Mouse (Mus musculus): ENCODE data around the gene Sh3kbp1. TPM values are rescaled to one million over a fixed set of nuclear protein-coding genes. Genes with fewer than 3 reads are reported as not detected.

Sh3kbp1 gene
- total and polyA plus RNA-seq, 2 experiments from 2014 or later, result 43.4 to 45.5 TPM

DNA sequence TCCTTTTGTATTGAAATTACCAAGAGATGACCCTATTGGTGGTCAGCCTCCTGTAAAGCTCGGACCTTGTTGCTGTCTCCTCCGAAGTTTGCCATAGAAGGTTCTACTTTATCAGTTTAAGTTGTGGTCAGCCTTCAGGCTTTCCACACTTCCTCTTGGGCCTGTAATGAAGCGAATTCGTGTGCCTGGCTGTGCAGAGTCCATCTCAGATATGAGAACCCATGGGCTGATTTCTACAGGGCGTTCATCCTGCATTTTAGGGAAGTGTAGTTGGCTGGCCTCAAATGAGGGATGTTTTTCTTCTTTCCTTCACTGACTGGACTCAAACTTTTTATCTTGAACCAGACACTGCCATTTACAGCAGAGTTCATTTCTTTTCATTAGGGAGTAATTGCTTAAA lies 20.5 kb downstream of the Sh3kbp1 start:
- H3K4me1 ChIP-seq (ENCODE audit: insufficient read depth, low read length), result no peaks in the 10 kb centered on the region
- no peaks in the 10 kb centered on the region for H3K9me3 ChIP-seq (ENCODE audit: low read length)
- no peak overlapping the region for H3K4me3 ChIP-seq (ENCODE audit: low read length)
- no peak overlapping the region for H3K9ac ChIP-seq (replicated peaks; ENCODE audit: low read length)
- no peak overlapping the region for H3K27ac ChIP-seq
- no peaks in the 10 kb centered on the region for H3K36me3 ChIP-seq (ENCODE audit: insufficient read depth, low read length)
- no peaks in the 10 kb centered on the region for H3K27me3 ChIP-seq (ENCODE audit: insufficient read depth, low read length)
- ATAC-seq, result no peak
- no peak for DNase-seq (ENCODE audit: low spot score)
- no peak for TF ChIP-seq CTCF (IDR thresholded peaks at IDR 0.05; ENCODE audit: low read depth)
- 81% methylated on average over 5 of the region's 5 CpGs for WGBS
- H3K4me2 ChIP-seq (ENCODE audit: low read depth, low read length), result no peak overlapping the region

- Histone ChIP-seq H3K9me3 (ENCODE audit: low read length) (no peaks in the 10 kb centered on the region), H3K4me1 (ENCODE audit: insufficient read depth, low read length) (no peaks in the 10 kb centered on the region), H3K36me3 (ENCODE audit: insufficient read depth, low read length) (no peaks in the 10 kb centered on the region), H3K9ac (replicated peaks; ENCODE audit: low read length) (no peak overlapping the region), H3K4me3 (ENCODE audit: low read length) (no peak overlapping the region), H3K27ac (no peak overlapping the region), H3K27me3 (ENCODE audit: insufficient read depth, low read length) (no peaks in the 10 kb centered on the region), H3K4me2 (ENCODE audit: low read depth, low read length) (no peak overlapping the region)
- 88% methylated on average over 3 of the region's 3 CpGs for WGBS
- no peak for TF ChIP-seq CTCF (IDR thresholded peaks at IDR 0.05; ENCODE audit: low read depth)
- no peak for ATAC-seq
- DNase-seq (ENCODE audit: low spot score), result no peak
Measured at GRCm38 (mm10) chrX:159648598-159648997, 21.5 kb downstream of the Sh3kbp1 start.

GRCm38 (mm10) chrX:159650130-159650678 lies 23.1 kb downstream of the Sh3kbp1 start:
- H3K4me2 ChIP-seq (ENCODE audit: low read depth, low read length), result no peak overlapping the region
- H3K4me1 ChIP-seq (ENCODE audit: insufficient read depth, low read length), result no peaks in the 10 kb centered on the region
- no peaks in the 10 kb centered on the region for H3K9me3 ChIP-seq (ENCODE audit: low read length)
- no peak overlapping the region for H3K27ac ChIP-seq
- H3K4me3 ChIP-seq (ENCODE audit: low read length), result no peak overlapping the region
- peak; percentile 3 for DNase-seq (ENCODE audit: low spot score)
- H3K27me3 ChIP-seq (ENCODE audit: insufficient read depth, low read length), result no peaks in the 10 kb centered on the region
- no peaks in the 10 kb centered on the region for H3K36me3 ChIP-seq (ENCODE audit: insufficient read depth, low read length)
- H3K9ac ChIP-seq (replicated peaks; ENCODE audit: low read length), result no peak overlapping the region
- ATAC-seq, result no peak
- 49% methylated on average over 11 of the region's 11 CpGs for WGBS
- no peak for TF ChIP-seq CTCF (IDR thresholded peaks at IDR 0.05; ENCODE audit: low read depth)

- Histone ChIP-seq H3K27ac (no peak overlapping the region), H3K4me1 (ENCODE audit: insufficient read depth, low read length) (no peaks in the 10 kb centered on the region), H3K27me3 (ENCODE audit: insufficient read depth, low read length) (no peaks in the 10 kb centered on the region), H3K36me3 (ENCODE audit: insufficient read depth, low read length) (no peaks in the 10 kb centered on the region), H3K9ac (replicated peaks; ENCODE audit: low read length) (no peak overlapping the region), H3K4me2 (ENCODE audit: low read depth, low read length) (no peak overlapping the region), H3K9me3 (ENCODE audit: low read length) (no peaks in the 10 kb centered on the region), H3K4me3 (ENCODE audit: low read length) (no peak overlapping the region)
- TF ChIP-seq CTCF (IDR thresholded peaks at IDR 0.05; ENCODE audit: low read depth), result no peak
- WGBS, result 68% methylated on average over 6 of the region's 6 CpGs
- ATAC-seq (no peak), DNase-seq (ENCODE audit: low spot score) (no peak)
Measured at GRCm38 (mm10) chrX:159650727-159651126, 23.7 kb downstream of the Sh3kbp1 start.

- DNase-seq (ENCODE audit: low spot score) (no peak), ATAC-seq (no peak)
- WGBS, result 82% methylated on average over 7 of the region's 7 CpGs
- H3K27ac ChIP-seq, result no peak overlapping the region
- H3K4me1 ChIP-seq (ENCODE audit: insufficient read depth, low read length), result 0 out of 2 replicates have a peak, but pooled peaks cover 2% of the 10 kb centered on the region
- no peak overlapping the region for H3K4me2 ChIP-seq (ENCODE audit: low read depth, low read length)
- TF ChIP-seq CTCF (IDR thresholded peaks at IDR 0.05; ENCODE audit: low read depth), result peak; percentile 35
- H3K9ac ChIP-seq (replicated peaks; ENCODE audit: low read length), result no peak overlapping the region
- no peak overlapping the region for H3K4me3 ChIP-seq (ENCODE audit: low read length)
- H3K9me3 ChIP-seq (ENCODE audit: low read length), result no peaks in the 10 kb centered on the region
- H3K36me3 ChIP-seq (ENCODE audit: insufficient read depth, low read length), result no peaks in the 10 kb centered on the region
- no peaks in the 10 kb centered on the region for H3K27me3 ChIP-seq (ENCODE audit: insufficient read depth, low read length)
Measured at GRCm38 (mm10) chrX:159671388-159671787, 44.3 kb downstream of the Sh3kbp1 start.

- DNase-seq (ENCODE audit: low spot score) (no peak), ATAC-seq (no peak)
- TF ChIP-seq CTCF (IDR thresholded peaks at IDR 0.05; ENCODE audit: low read depth), result no peak
- H3K9ac ChIP-seq (replicated peaks; ENCODE audit: low read length), result no peak overlapping the region
- no peaks in the 10 kb centered on the region for H3K9me3 ChIP-seq (ENCODE audit: low read length)
- 0 out of 2 replicates have a peak, but pooled peaks cover 2% of the 10 kb centered on the region for H3K4me1 ChIP-seq (ENCODE audit: insufficient read depth, low read length)
- H3K36me3 ChIP-seq (ENCODE audit: insufficient read depth, low read length), result no peaks in the 10 kb centered on the region
- H3K27me3 ChIP-seq (ENCODE audit: insufficient read depth, low read length), result no peaks in the 10 kb centered on the region
- no peak overlapping the region for H3K27ac ChIP-seq
- H3K4me3 ChIP-seq (ENCODE audit: low read length), result no peak overlapping the region
- 41% methylated on average over 2 of the region's 2 CpGs for WGBS
- no peak overlapping the region for H3K4me2 ChIP-seq (ENCODE audit: low read depth, low read length)
Measured at GRCm38 (mm10) chrX:159672466-159672865, 45.4 kb downstream of the Sh3kbp1 start.

- 48% methylated on average over 2 of the region's 2 CpGs for WGBS
- H3K4me1 ChIP-seq (ENCODE audit: insufficient read depth, low read length), result 0 out of 2 replicates have a peak, but pooled peaks cover 2% of the 10 kb centered on the region
Measured at GRCm38 (mm10) chrX:159676242-159676641, 49.2 kb downstream of the Sh3kbp1 start.

More at GRCm38 (mm10) chrX:159676242-159676641, 49.2 kb downstream of the Sh3kbp1 start:
- no peak for TF ChIP-seq CTCF (IDR thresholded peaks at IDR 0.05; ENCODE audit: low read depth)
- DNase-seq (ENCODE audit: low spot score) (no peak), ATAC-seq (no peak)
- no peak overlapping the region for H3K4me2 ChIP-seq (ENCODE audit: low read depth, low read length)
- no peaks in the 10 kb centered on the region for H3K9me3 ChIP-seq (ENCODE audit: low read length)
- no peaks in the 10 kb centered on the region for H3K36me3 ChIP-seq (ENCODE audit: insufficient read depth, low read length)
- no peak overlapping the region for H3K27ac ChIP-seq
- no peak overlapping the region for H3K4me3 ChIP-seq (ENCODE audit: low read length)
- no peaks in the 10 kb centered on the region for H3K27me3 ChIP-seq (ENCODE audit: insufficient read depth, low read length)
- no peak overlapping the region for H3K9ac ChIP-seq (replicated peaks; ENCODE audit: low read length)
